Mouse (Mus musculus) R1 (cell line): Measurements from ENCODE around the gene Tnik.

Experiments used
- DNase-seq: peaks from one replicate; pipeline ENCODE4 v3.0.0-alpha.2; 2018; ENCODE audit warnings: low read depth, low spot score

Tnik gene

GRCm38 (mm10) chr3:28705522-28706137 lies 442.6 kb downstream of the Tnik start:
- no peak for DNase-seq

- DNase-seq, result no peak
Measured at GRCm38 (mm10) chr3:28706736-28707135, 443.7 kb downstream of the Tnik start.

GRCm38 (mm10) chr3:28709740-28710139 lies 446.7 kb downstream of the Tnik start:
- DNase-seq, result peak; percentile 61

GRCm38 (mm10) chr3:28713913-28714698 lies 451.1 kb downstream of the Tnik start:
- DNase-seq, result no peak

GRCm38 (mm10) chr3:28718521-28718920 lies 455.5 kb downstream of the Tnik start:
- DNase-seq, result no peak

GRCm38 (mm10) chr3:28721218-28721617 lies 458.2 kb downstream of the Tnik start:
- DNase-seq, result no peak

GRCm38 (mm10) chr3:28721838-28722237 lies 458.8 kb downstream of the Tnik start:
- DNase-seq, result no peak

GRCm38 (mm10) chr3:28722531-28722930 lies 459.5 kb downstream of the Tnik start:
- no peak for DNase-seq

GRCm38 (mm10) chr3:28723534-28723933 lies 460.5 kb downstream of the Tnik start:
- peak; percentile 31 for DNase-seq

- no peak for DNase-seq
Measured at GRCm38 (mm10) chr3:28725203-28725602, 462.2 kb downstream of the Tnik start.
